Mouse (Mus musculus): ENCODE results near the gene Pcyt2.

GRCm38 (mm10) chr11:120648001-120648476 is 30.3 kb upstream of the Pcyt2 start, which contains the start of gene Myadml2:
- TF ChIP-seq CEBPB (IDR thresholded peaks at IDR 0.05; ENCODE audit: insufficient read depth, poor library complexity, severe bottlenecking) (no peak), USF1 (IDR thresholded peaks at IDR 0.05; ENCODE audit: low read depth) (no peak), TCF3 (IDR thresholded peaks at IDR 0.05; ENCODE audit: insufficient read length, low read depth) (no peak), MYOD1 (IDR thresholded peaks at IDR 0.05; ENCODE audit: control insufficient read depth in 1 of 3, insufficient read length in 2 of 3, low read depth in 2 of 3) (peak; percentile 16 to 91 (median 79)), POLR2A (IDR thresholded peaks at IDR 0.05; ENCODE audit: insufficient read length, low read depth) (no peak), MAX (IDR thresholded peaks at IDR 0.05; ENCODE audit: low read depth) (no peak), E2F4 (IDR thresholded peaks at IDR 0.05; ENCODE audit: insufficient read depth) (no peak)
